Mouse (Mus musculus): ENCODE data around the gene Hpd. TPM values are rescaled to one million over a fixed set of nuclear protein-coding genes. Genes with fewer than 3 reads are reported as not detected.
"Not testable (repeated sequence)": the region's sequence is repeated elsewhere in the genome, so short reads cannot be mapped to it uniquely, and the experiment has no call there.

Hpd gene
- total RNA-seq (2017): not detected in 2 replicates

DNA sequence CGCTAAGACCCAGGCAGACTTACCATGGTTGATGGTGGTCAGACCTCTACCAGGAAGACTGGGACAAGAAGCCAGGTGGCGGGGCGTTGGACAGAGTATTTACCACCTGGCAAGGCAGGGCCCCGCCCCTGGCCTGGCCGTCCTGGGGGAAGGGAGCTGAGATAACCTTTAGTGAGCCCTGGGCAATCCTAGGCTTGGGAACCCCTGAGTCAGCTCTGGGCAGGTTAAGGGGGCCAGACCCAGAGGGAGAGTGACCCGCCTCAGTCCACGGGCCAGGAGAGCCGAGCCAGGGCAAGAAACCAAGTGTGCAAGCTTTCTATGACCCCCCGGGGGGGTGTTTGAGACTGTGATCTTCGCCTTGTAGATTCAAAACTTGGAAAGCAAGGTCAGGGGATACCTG lies at the start of gene Hpd:
TSS of gene Hpd (minus strand) at position 77 of the 400 bp plus-strand sequence.
- no peak for ATAC-seq (replicated peaks; ENCODE audit: low read depth, poor library complexity, severe bottlenecking)

DNA sequence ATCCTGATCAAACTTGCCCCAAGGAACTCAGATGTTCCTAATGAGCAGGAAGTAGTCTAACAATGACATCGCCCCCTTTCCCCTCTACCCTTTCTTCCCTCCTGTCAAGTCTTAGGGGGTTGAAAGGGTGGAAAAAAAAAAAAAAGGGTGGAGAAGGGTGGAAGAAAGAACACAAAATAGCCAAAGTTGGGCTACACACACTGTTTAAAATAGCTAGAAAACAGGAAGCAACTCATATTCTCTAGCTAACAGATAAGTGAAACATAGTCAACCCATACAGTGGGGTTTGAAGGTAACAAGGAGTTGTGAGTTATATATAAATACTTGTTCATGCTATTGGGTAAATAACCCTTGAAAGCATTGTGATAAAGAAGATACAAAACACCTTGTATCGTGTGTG lies 49.7 kb upstream of the Hpd start:
- no peak for ATAC-seq (replicated peaks; ENCODE audit: low read depth, poor library complexity, severe bottlenecking)

DNA sequence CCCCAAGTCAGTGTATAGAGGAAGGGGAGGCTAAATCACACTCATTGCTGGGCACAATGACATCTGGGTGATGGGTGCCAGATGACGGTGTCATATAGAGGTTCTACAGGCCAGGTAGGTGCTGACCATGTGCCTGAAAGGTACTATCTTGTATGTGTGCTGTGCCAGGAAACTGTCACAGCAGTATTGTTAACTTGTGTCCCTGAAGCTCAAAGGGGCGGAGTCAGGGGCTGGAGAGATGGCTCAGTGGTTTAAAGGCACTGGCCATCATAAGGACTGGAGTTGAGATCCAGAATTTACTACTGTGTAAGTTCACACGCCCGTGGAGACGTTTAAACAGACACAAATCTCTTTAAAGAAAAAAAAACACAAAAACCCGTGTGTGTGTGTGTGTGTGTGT lies 46.8 kb upstream of the Hpd start:
- no peak for ATAC-seq (replicated peaks; ENCODE audit: low read depth, poor library complexity, severe bottlenecking)

DNA sequence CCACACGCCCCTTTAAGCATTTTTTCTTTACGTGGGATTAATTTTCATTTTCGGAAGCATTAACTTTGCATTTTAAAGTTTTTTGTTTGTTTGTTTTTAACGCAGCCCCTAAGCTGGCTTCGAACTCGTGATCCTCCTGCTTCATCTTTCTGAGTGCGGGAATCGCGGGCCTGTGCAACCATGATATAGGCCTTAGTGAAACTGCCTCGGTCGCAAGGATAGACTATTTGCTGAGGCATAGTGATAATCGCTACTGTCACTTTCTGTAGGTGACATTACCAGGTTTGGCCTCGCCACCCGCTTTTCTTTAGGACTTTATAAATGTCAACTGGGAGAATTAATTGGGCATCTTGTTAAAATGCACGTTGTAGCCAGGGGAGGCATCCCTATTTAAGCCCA lies 46.0 kb upstream of the Hpd start:
- ATAC-seq (replicated peaks; ENCODE audit: low read depth, poor library complexity, severe bottlenecking): no peak

DNA sequence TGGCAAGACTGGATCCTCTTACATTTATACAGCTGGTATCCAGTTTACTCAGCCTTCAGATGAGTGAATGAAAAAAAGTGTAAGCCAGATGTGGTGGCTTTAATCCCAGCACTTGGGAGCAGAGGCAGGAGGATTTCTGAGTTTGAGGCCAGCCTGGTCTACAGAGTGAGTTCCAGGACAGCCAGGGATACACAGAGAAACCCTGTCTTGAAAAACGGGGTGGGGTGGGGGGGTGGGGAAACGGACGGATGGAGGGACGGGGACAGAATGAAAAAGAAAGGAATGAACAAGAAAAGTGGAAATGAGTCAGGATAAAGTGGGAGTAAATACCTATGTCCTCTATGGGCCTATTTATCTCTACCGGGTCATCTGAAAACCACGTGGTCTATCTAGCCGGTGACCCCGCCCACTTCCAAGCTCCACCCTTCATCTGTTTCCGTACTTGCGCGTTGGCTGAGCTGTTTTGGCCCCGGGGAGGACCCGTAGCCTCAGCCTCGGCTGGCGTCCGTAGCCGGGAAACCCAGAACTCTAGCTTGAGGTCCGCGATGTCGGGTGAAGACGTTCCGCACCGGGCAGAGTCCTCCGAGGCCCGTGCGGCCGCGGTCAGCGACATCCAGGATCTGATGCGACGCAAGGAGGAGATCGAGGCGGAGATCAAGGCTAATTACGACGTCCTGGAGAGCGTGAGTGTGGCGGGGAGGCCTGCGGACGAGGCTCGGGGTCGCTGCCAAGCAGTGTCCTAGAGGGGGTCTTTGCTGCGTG lies 45.4 kb upstream of the Hpd start:
- peak; percentile 94 for ATAC-seq (replicated peaks; ENCODE audit: low read depth, poor library complexity, severe bottlenecking)

DNA sequence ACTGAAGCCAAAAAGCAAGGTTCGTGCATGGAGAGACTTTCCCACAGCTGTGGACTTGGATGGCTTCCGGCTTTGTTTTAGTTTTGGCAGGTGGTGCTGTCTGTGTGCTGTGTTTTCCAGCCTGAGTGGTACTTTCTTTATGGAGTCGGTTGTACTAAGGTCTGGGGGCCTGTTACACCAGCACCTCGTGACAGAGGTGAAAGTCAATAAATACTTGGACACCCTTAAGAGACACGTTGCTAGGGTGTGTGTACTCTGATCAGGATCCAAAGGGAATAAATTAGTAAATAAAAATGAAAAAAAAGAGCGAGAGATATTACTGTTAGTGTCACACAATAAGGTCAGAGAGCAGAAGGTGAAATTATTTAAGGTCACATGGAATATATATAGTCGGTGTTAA lies 44.3 kb upstream of the Hpd start:
- no peak for ATAC-seq (replicated peaks; ENCODE audit: low read depth, poor library complexity, severe bottlenecking)

DNA sequence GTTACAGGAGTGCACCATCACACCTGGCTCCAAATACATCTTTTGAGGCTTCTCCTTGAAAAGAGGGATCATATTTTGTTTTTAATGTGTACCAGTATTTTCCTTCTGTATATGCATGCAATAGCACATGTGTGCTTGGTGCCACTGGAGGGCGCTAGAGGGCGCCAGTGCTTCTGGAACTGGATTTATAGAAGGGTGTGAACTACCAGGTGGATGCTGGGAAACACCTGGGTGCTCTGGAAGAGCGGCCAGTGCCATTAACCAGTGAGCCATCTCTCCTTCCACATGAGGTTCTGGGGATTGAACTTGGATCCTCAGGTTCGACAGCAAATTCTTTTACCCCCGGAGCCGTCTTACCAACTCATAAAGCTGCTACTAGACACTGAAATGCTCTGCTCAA lies 41.3 kb upstream of the Hpd start:
- ATAC-seq (replicated peaks; ENCODE audit: low read depth, poor library complexity, severe bottlenecking): not testable (repeated sequence)

DNA sequence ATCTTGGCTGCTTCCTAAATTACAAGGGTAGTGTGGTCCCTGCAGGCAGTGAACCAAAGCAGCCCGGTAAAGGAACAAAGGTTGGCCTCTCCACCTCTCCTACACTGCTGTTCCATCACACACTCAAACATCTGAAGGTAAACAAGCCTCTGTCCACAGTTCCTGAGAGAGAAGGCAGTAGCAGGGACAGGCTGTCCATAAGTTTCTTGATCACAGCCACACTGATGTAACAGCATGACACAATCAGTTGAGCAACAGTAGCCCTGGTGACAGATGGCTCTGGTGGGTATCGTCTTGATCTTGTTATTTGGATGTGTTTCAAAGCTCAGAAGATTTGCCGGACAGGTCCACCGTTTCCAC lies 40.5 kb upstream of the Hpd start:
- ATAC-seq (replicated peaks; ENCODE audit: low read depth, poor library complexity, severe bottlenecking): peak; percentile 50; the same call in 1 of the 2 replicates

DNA sequence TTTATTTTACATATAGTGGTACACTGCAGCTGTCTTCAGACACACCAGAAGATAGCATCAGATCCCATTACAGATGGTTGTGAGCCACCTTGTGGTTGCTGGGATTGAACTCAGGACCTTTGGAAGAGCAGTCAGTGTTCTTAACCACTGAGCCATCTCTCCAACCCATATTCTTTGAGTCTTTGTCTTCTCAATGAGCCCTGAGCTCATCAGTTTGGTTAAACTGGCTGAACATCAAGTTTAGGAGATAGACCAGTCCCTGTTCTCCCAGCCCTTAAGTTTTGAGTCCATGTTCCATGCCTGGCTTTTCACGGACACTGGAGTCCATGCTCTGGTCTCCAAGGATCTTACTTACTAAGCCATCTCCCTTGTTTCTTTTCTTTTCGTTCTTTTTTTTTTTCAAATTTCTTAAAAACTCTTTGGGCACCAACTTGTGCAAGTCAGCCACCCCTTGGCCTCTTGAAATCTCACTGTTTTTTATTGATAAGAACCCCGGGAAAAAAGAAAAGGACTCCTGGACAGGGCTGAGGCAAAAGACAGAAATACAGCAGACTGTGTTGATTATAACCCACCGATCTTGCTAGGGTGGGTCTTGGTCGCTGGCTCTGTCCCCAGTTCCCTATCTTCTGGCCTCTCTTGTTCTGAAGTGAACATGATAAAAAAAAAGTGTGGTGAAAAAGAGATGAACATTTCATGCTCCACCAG lies 40.0 kb upstream of the Hpd start:
- peak; percentile 54; the same call in 1 of the 2 replicates for ATAC-seq (replicated peaks; ENCODE audit: low read depth, poor library complexity, severe bottlenecking)

DNA sequence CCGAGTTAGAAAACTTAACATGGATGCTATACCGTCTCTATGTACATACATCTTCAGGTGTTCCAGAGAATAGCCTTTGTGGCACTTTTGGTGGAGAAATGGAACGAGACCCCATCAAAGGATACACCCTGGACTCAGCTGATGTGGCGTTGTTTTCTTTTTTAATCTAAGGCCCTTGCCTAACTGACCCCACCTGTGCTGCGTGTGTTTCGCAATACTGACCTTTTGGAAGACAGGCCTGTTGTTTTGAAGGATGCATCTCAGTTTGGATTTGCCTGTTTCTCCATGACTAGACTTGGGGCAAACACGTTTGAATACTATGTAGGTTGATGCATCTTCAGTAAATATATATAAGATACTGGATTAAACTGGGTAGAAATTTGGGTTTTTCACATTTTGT lies 21.1 kb upstream of the Hpd start:
- ATAC-seq (replicated peaks; ENCODE audit: low read depth, poor library complexity, severe bottlenecking): not testable (repeated sequence)

DNA sequence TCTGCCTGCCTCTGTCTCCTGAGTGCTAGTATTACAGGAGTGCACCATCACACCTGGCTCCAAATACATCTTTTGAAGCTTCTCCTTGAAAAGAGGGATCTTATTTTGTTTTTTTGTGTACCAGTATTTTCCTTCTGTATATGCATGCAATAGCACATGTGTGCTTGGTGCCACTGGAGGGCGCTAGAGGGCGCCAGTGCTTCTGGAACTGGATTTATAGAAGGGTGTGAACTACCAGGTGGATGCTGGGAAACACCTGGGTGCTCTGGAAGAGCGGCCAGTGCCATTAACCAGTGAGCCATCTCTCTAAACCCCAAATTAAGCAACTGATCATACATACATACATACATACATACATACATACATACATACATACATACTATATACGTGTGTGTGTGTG lies 20.2 kb upstream of the Hpd start:
- not testable (repeated sequence) for ATAC-seq (replicated peaks; ENCODE audit: low read depth, poor library complexity, severe bottlenecking)

DNA sequence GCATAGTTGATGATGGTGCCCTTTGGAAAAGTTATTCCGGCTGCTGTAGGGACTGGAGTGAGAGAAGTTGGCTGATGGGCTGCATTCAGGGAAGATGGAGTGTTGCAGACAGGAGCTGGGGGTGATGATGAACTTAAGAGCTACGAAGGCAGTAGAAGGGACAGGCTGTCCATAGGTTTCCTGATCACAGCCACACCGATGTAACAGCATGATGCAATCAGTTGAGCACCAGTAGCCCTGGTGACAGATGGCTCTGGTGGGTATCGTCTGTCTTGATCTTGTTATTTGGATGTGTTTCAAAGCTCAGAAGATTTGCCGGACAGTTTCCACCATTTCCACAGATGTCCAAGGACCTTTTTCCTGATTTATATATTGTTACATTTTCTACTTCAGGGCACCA lies 19.5 kb upstream of the Hpd start:
- ATAC-seq (replicated peaks; ENCODE audit: low read depth, poor library complexity, severe bottlenecking): no peak

DNA sequence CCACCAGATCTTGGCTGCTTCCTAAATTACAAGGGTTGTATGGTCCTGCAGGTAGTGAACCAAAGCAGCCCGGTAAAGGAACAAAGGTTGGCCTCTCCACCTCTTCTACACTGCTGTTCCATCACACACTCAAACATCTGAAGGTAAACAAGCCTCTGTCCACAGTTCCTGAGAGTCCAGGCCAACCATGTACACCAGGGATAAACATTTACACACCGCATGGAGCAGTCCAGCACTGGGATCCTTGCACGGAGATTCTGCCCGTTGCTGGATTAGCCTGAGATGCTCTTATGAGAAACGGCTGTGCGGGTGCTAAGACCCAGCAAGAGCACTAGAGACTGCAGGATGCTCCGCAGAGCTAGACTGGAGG lies 19.0 kb upstream of the Hpd start:
- peak; percentile 15; the same call in 1 of the 2 replicates for ATAC-seq (replicated peaks; ENCODE audit: low read depth, poor library complexity, severe bottlenecking)

DNA sequence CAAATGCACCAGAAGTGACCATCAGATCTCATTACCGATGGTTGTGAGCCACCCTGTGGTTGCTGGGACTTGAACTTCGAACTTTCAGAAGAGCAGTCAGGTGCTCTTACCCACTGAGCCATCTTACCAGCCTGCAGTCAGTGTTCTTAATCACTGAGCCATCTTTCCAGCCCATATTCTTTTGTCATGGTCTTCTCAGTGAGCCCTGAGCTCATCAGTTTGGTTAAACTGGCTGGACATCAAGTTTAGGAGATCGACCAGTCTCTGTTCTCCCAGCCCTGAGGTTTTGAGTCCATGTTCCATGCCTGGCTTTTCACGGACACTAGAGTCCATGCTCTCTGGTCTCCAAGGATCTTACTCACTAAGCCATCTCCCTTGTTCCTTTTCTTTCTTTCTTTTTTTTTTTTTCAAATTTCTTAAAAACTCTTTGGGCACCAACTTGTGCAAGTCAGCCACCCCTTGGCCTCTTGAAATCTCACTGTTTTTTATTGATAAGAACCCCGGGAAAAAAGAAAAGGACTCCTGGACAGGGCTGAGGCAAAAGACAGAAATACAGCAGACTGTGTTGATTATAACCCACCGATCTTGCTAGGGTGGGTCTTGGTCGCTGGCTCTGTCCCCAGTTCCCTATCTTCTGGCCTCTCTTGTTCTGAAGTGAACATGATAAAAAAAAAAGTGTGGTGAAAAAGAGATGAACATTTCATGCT lies 18.4 kb upstream of the Hpd start:
- peak; percentile 60; the same call in 1 of the 2 replicates for ATAC-seq (replicated peaks; ENCODE audit: low read depth, poor library complexity, severe bottlenecking)

DNA sequence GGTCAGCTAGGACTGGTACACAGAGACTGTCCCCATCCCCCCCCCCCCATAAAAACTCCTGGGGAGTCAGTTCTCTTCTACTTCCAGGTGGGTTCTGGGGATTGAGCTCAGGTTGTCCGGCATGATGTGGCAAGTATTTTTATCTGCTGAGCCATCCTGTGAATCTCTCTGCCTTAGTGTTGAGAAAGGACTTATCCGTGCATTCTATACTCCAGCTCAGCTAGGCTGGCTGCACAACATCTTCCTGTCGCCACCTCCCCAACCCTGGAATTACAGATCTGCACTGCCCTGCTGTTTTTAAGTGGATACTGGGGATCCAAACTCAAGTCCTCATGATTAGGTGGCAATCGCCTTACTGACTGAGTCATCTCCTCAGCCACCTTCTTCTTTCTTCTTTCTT lies 16.0 kb upstream of the Hpd start:
- ATAC-seq (replicated peaks; ENCODE audit: low read depth, poor library complexity, severe bottlenecking): no peak

DNA sequence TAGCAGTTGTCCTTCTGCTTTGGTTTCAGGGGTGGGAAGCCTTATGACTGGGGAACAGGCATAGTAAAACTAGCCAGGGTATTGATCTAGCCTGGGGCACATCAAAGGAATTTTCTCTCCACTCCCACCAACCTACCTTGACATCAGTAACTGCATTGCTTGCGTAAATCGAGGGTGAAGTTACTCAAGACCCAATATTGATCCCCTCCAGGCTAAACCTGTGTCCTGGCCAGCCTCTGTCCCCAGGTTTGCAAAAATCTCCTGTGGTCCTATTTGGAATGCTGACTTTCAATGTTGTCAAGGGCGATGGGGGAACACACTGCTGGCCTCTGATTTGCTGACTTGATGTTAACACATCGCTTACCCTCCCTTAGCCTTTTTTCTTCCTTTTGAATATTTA lies 14.2 kb upstream of the Hpd start:
- ATAC-seq (replicated peaks; ENCODE audit: low read depth, poor library complexity, severe bottlenecking): no peak

DNA sequence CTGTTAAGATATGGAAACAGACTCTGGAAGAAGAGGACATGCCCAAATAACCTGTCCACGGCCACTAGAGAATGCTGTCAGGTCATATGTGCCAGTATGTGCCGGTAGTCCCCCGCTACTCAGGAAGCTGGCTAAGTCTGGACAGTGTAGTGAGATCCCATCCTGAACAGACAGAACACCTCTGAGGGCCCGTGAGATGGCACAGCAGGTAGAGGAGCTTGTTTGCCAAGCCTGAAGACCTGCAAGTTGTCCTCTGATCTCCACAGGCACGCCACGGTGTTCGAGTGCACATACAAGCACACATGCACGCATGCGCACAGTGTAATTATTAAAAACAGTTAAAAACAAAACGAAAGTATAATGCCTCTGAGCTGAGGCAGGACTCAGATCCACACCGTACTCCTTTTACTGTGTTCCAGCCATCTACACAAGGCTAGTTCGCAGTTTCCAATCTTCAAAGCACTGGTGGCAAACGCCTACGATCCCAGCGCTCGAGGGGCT lies 13.0 kb upstream of the Hpd start:
- ATAC-seq (replicated peaks; ENCODE audit: low read depth, poor library complexity, severe bottlenecking): no peak

DNA sequence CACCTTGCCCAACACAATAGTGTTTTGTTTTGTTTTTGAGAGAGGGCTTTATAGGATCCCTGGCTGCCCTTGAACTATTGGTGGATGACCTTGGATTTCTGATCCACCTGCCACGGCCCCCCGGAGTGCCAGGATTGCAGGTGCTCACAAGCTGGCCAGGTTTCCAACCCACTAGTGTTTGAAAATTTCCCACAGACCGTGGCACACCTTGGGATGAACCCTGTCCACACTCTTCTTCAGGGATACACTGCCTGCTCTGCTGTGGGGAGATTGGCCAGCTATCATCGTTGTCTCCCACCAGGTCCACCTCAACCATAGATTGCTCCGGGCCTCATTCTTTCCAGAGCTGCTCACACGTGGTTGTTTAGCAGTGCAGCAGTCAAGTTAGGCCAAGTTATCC lies 12.3 kb upstream of the Hpd start:
- ATAC-seq (replicated peaks; ENCODE audit: low read depth, poor library complexity, severe bottlenecking): no peak

DNA sequence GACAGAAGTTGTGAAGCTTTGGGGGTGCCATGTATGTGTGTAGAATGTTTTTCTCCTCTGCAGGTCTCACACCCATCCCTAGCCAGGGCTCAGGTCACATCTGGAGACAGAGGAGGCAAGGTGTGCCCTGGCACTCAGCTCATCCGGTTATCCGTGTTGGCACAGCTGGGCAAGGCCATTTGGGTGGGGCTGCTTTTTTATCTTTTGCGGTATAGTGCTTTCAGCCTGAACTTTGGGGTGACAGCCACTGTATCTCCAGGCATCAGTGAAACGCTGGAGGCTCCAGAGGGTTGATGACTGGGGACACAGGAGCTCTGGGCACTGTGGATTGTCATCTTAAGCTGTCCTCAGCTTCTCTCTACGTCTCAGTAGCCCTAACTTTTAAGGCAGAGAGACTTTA lies 10.9 kb upstream of the Hpd start:
- no peak; the same call in 1 of the 2 replicates for ATAC-seq (replicated peaks; ENCODE audit: low read depth, poor library complexity, severe bottlenecking)

DNA sequence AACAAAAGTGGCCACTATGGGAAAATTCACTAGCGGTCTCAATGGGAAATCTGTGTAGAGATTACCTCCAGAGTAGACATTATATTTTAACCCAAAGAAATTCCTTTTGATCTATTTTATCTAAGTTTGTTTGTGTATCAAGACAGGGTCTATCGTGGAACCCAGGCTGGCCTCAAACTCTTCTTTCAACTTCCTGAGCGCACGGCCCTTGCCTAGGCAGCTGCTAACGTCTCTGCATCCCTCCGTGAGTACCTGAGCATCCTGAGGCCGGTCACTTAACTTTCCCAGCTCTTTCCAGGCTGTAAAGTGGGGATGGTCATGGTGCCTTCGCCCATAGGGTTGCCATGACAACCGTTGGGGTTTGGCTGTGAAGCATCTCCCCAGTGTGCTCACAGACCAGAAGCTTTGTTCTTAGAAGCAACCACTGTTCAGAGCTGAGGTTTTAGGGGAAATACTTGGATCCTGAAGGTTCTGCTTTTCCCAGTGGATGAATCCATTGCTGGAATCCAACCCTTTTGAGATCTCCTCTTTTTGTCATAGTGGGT lies 10.2 kb upstream of the Hpd start:
- ATAC-seq (replicated peaks; ENCODE audit: low read depth, poor library complexity, severe bottlenecking): no peak

DNA sequence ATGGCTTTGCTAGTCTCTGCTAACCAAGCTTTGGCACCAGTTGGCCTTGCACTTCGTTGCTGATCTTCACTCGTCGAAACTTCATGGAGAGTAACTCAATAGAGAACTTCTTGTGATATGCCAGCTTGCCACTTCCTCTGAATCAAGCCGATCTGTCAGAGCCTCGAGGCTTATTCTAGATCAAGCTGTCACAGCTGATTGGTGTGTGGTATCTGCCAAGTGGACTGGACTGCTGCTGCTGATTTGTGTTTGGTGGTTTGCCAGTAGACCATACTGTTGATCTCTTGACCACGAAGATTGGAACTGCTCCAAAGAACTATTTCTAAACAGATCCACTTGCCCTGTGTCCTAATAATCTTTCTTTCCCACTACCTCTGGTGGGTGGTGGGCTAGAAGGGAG lies 8.9 kb upstream of the Hpd start:
- no peak; the same call in 1 of the 2 replicates for ATAC-seq (replicated peaks; ENCODE audit: low read depth, poor library complexity, severe bottlenecking)
